Mouse (Mus musculus) layer of hippocampus, postnatal 10 days (tissue): Measurements from ENCODE around the gene Btbd9. TPM values are rescaled to one million over a fixed set of nuclear protein-coding genes. Genes with fewer than 3 reads are reported as not detected.
"Not testable (repeated sequence)": the region's sequence is repeated elsewhere in the genome, so short reads cannot be mapped to it uniquely, and the experiment has no call there.

Experiments
- DNase-seq, 2 experiments: peaks; one replicate each; pipeline ENCODE4 v3.0.0; 2021; ENCODE audit warnings: low spot score in 2 of 2
- total RNA-seq, 2 experiments: library from RNA; stranded (reverse); gene quantifications; 2 replicates each; pipeline ENCODE4 v1.2.3; 2021

Gene Btbd9
- total RNA-seq, 2 experiments from 2014 or later: 104 to 109 TPM

- DNase-seq: no peak
Observed at GRCm38 (mm10) chr17:30515401-30515800, 60.9 kb downstream of the Btbd9 start.

- DNase-seq: no peak
Observed at GRCm38 (mm10) chr17:30513034-30513433, 63.3 kb downstream of the Btbd9 start.

- DNase-seq: no peak
Observed at GRCm38 (mm10) chr17:30512531-30512930, 63.8 kb downstream of the Btbd9 start.

- no peak for DNase-seq
Observed at GRCm38 (mm10) chr17:30512007-30512406, 64.3 kb downstream of the Btbd9 start.

GRCm38 (mm10) chr17:30511399-30511798 is 64.9 kb downstream of the Btbd9 start:
- no peak for DNase-seq

GRCm38 (mm10) chr17:30510171-30510570 is 66.1 kb downstream of the Btbd9 start:
- DNase-seq: peak; percentile 52 to 64

- DNase-seq: no peak
Observed at GRCm38 (mm10) chr17:30509646-30510045, 66.6 kb downstream of the Btbd9 start.

- DNase-seq: no peak
Observed at GRCm38 (mm10) chr17:30507636-30508576, 68.4 kb downstream of the Btbd9 start.

GRCm38 (mm10) chr17:30506916-30507315 is 69.4 kb downstream of the Btbd9 start:
- no peak for DNase-seq

GRCm38 (mm10) chr17:30499541-30499940 is 76.7 kb downstream of the Btbd9 start:
- not testable (repeated sequence) for DNase-seq

- no peak for DNase-seq
Observed at GRCm38 (mm10) chr17:30498779-30499178, 77.5 kb downstream of the Btbd9 start.

GRCm38 (mm10) chr17:30498376-30498719 is 77.9 kb downstream of the Btbd9 start:
- peak; percentile 59 to 61 for DNase-seq

GRCm38 (mm10) chr17:30497525-30498375 is 78.5 kb downstream of the Btbd9 start:
- peak; percentile 58 to 71 for DNase-seq

- DNase-seq: no peak
Observed at GRCm38 (mm10) chr17:30495567-30495966, 80.7 kb downstream of the Btbd9 start.

- no peak for DNase-seq
Observed at GRCm38 (mm10) chr17:30495154-30495553, 81.1 kb downstream of the Btbd9 start.

GRCm38 (mm10) chr17:30493481-30493880 is 82.8 kb downstream of the Btbd9 start:
- DNase-seq: no peak

- no peak for DNase-seq
Observed at GRCm38 (mm10) chr17:30492191-30492590, 84.1 kb downstream of the Btbd9 start.

- DNase-seq: no peak
Observed at GRCm38 (mm10) chr17:30491601-30492000, 84.7 kb downstream of the Btbd9 start.

GRCm38 (mm10) chr17:30490601-30491000 is 85.7 kb downstream of the Btbd9 start:
- DNase-seq: no peak

GRCm38 (mm10) chr17:30490086-30490485 is 86.2 kb downstream of the Btbd9 start:
- DNase-seq: no peak

- no peak for DNase-seq
Observed at GRCm38 (mm10) chr17:30489629-30490028, 86.7 kb downstream of the Btbd9 start.

- no peak for DNase-seq
Observed at GRCm38 (mm10) chr17:30487695-30488094, 88.6 kb downstream of the Btbd9 start.
